Mouse (Mus musculus) brown adipose tissue, adult 24 weeks (tissue): ENCODE results near the gene Dpy19l2. TPM values are rescaled to one million over a fixed set of nuclear protein-coding genes. Genes with fewer than 3 reads are reported as not detected.

Experiments used
- polyA plus RNA-seq: library from polyadenylated mRNA; stranded (reverse); fragments of >200 nt; gene quantifications from 2 replicates; pipeline ENCODE4 v1.2.4, GENCODE M21; 2012; ENCODE audit not compliant: missing spikeins, insufficient read depth, insufficient read length

The Dpy19l2 gene
- polyA plus RNA-seq, 1 experiment, result not detected

Other genes with a start within 250 kb of the Dpy19l2 start
- 15.1 and 16.1 TPM in 2 replicates for gene Dpy19l1, start 193.2 kb downstream of the Dpy19l2 start, polyA plus RNA-seq
- gene Cypt4, start 71.1 kb downstream of the Dpy19l2 start, polyA plus RNA-seq, result not detected in 2 replicates
- gene Tbx20, start 78.0 kb upstream of the Dpy19l2 start, polyA plus RNA-seq, result not detected in 2 replicates